12 mouse cellular contexts compared by ENCODE assay signal in genomic region chr4:47303340-47303998, GRCm38 (mm10). TPM values are rescaled to one million over a fixed set of nuclear protein-coding genes. Genes with fewer than 3 reads are reported as not detected.
DNase-seq lines count a peak whose midpoint lies in the region; ATAC-seq and TF ChIP-seq lines count a peak whose summit lies in the region.
"Had no signal": no experiment of that assay in that cellular context is flagged by ENCODE, and none has a peak within 500 bp of the region (broad histone marks: within the 10 kb centered on the region; RNA-seq: fewer than 3 reads in every experiment).

No protein-coding gene starts in this region.

- TF ChIP-seq CTCF in bone marrow macrophage, adult 2 months (IDR thresholded peaks at IDR 0.05; ENCODE audit: low read depth, low read length) = no peak

- no peak for DNase-seq in heart, postnatal 14 days
- DNase-seq in A20 (ENCODE audit: low read depth, low spot score) = peak; percentile 87
- no peak for DNase-seq in frontal cortex, postnatal 36 days (ENCODE audit: low spot score in 2 of 2)
- no peak for DNase-seq in gastrocnemius, postnatal 36 days
- DNase-seq in adrenal gland, postnatal 14 days = no peak
- DNase-seq: adrenal gland, adult 8-10 months; forebrain, postnatal 0 days; liver, embryonic 13.5 days had no signal

- H3K9me3 ChIP-seq in heart, embryonic 16.5 days (replicated peaks; ENCODE audit: control insufficient read depth, low read length) = peaks cover 11% of the 10 kb centered on the region

- 69% methylated on average over 5 of the region's 5 CpGs for WGBS in heart, embryonic 16.5 days

- no peak for TF ChIP-seq POLR2A in bone marrow macrophage, adult 2 months (IDR thresholded peaks at IDR 0.05; ENCODE audit: borderline replicate concordance, low read depth, low read length)

- peaks cover 10% of the 10 kb centered on the region for H3K36me3 ChIP-seq in heart, embryonic 16.5 days (ENCODE audit: control insufficient read depth, insufficient read depth)
- H3K36me3 ChIP-seq: liver, embryonic 13.5 days had no signal

- ATAC-seq in heart, embryonic 16.5 days (replicated peaks; ENCODE audit: extremely low read depth, insufficient read depth, low FRiP score) = no peak
- peak; percentile 83 for ATAC-seq in megakaryocyte progenitor cell, adult 5-6 weeks (replicated peaks; ENCODE audit: poor library complexity)
- ATAC-seq: forebrain, postnatal 0 days had no signal

- 0 out of 2 replicates have a peak overlapping the region, but pooled peaks have one; percentile 3 for H3K27ac ChIP-seq in heart, embryonic 16.5 days (ENCODE audit: low read length)
- peak overlapping the region; percentile 89 for H3K27ac ChIP-seq in bone marrow macrophage, adult 2 months (ENCODE audit: insufficient read depth, low read depth, low read length)
- H3K27ac ChIP-seq: heart, embryonic 13.5 days; liver, embryonic 13.5 days had no signal

- intact Hi-C loops in heart, postnatal 14 days (cut with DNase I) = no loop called here
- intact Hi-C loops in gastrocnemius, postnatal 36 days (cut with DNase I) = no loop called here

- no peak overlapping the region for H3K4me2 ChIP-seq in heart, embryonic 16.5 days (ENCODE audit: low read depth, low read length)
- H3K4me2 ChIP-seq: heart, embryonic 13.5 days; liver, embryonic 13.5 days had no signal

- no peak overlapping the region for H3K9ac ChIP-seq in heart, embryonic 16.5 days (ENCODE audit: low read length)
- H3K9ac ChIP-seq: forebrain, postnatal 0 days; heart, embryonic 13.5 days; liver, embryonic 13.5 days had no signal

- no peak overlapping the region for H3K4me3 ChIP-seq in heart, embryonic 16.5 days (ENCODE audit: low read length)
- H3K4me3 ChIP-seq in bone marrow macrophage, adult 2 months (ENCODE audit: insufficient read depth, low read length) = peak overlapping the region; percentile 18
- H3K4me3 ChIP-seq: heart, embryonic 13.5 days; liver, embryonic 13.5 days had no signal

- peaks cover 4% of the 10 kb centered on the region; the same call in 1 of the 2 replicates for H3K4me1 ChIP-seq in heart, embryonic 16.5 days (ENCODE audit: control insufficient read depth, insufficient read depth, low read length)
- peaks cover 45% of the 10 kb centered on the region for H3K4me1 ChIP-seq in bone marrow macrophage, adult 2 months (ENCODE audit: control insufficient read depth, insufficient read depth, low read length)

- H3K27me3 ChIP-seq in heart, embryonic 16.5 days (ENCODE audit: control insufficient read depth, insufficient read depth, low read length) = no peaks in the 10 kb centered on the region
- H3K27me3 ChIP-seq: liver, embryonic 13.5 days had no signal

RNA-seq across cellular contexts. Expression of gene Tgfbr1, which starts 49.6 kb away (rescaled TPM):
- polyA plus RNA-seq in heart, embryonic 16.5 days (2015; fragmentation: Nextera tagmentation; extraction: Ambion mirVana) = 20.3 and 20.6 TPM in 2 replicates
- total RNA-seq in heart, postnatal 14 days (2021) = 10 to 100 TPM; 18.2 to 19.5 TPM
- polyA plus RNA-seq in bone marrow macrophage, adult 2 months (2012; ENCODE audit: insufficient read depth, insufficient read length, missing spikeins) = 52.0 and 52.1 TPM in 2 replicates
- 18.4 and 19.5 TPM in 2 replicates for total RNA-seq in megakaryocyte progenitor cell, adult 5-6 weeks (2015)
- total RNA-seq in megakaryocyte progenitor cell, adult 5-6 weeks (2017) = 19.9 and 23.1 TPM in 2 replicates
- 10 to 100 TPM; 19.1 to 19.2 TPM for total RNA-seq in gastrocnemius, postnatal 36 days (2021)
- total RNA-seq in adrenal gland, postnatal 14 days (2021) = 25.5 and 27.8 TPM in 2 replicates
